Mouse (Mus musculus): Measurements from ENCODE around the gene Bcap31. TPM values are rescaled to one million over a fixed set of nuclear protein-coding genes. Genes with fewer than 3 reads are reported as not detected.

Gene Bcap31
- polyA plus RNA-seq, 1 experiment from 2014 or later, result 282 TPM

DNA sequence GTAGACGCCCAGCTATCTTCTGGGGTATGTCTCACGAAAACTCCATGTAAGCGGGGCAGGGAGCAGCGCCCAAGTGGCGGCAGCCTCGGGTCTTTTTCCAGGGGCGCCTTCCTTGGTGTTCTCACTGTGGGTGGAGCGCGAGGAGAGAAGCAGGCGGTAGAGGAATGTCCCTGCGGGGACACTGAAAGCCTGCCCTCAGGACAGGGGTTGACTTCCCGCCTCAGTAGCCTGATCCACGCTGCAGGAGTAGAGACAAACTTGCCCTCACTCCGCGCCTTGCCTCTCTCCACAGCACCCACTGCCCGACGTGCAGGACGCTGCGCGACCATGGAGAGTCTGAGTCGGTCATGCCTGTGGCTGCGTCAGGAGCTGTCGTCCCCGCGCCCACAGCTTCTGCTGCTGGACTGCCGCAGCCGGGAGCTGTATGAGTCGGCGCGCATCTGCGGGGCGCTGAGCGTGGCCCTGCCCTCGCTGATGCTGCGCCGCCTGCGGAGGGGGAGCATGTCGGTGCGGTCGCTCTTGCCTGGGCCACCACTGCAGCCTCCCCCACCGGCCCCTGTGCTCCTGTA is 76.0 kb downstream of the Bcap31 start:
- Histone ChIP-seq H3K4me2 (replicated peaks; ENCODE audit: low read depth, low read length) (peak overlapping the region; percentile 67), H3K27ac (ENCODE audit: low read length) (no peak overlapping the region), H3K9me3 (ENCODE audit: low read length) (no peaks in the 10 kb centered on the region), H3K4me1 (ENCODE audit: insufficient read depth, low read length) (no peaks in the 10 kb centered on the region), H3K36me3 (ENCODE audit: insufficient read depth, low read length) (no peaks in the 10 kb centered on the region), H3K4me3 (ENCODE audit: low read length) (peak overlapping the region; percentile 50), H3K27me3 (ENCODE audit: insufficient read depth, low read length) (peaks cover 33% of the 10 kb centered on the region), H3K9ac (replicated peaks; ENCODE audit: low read length) (peak overlapping the region; percentile 53)
- ATAC-seq (ENCODE audit: low FRiP score, low TSS enrichment), result no peak; the same call in 1 of the 2 replicates
- 19% methylated on average over 41 of the region's 41 CpGs for WGBS

DNA sequence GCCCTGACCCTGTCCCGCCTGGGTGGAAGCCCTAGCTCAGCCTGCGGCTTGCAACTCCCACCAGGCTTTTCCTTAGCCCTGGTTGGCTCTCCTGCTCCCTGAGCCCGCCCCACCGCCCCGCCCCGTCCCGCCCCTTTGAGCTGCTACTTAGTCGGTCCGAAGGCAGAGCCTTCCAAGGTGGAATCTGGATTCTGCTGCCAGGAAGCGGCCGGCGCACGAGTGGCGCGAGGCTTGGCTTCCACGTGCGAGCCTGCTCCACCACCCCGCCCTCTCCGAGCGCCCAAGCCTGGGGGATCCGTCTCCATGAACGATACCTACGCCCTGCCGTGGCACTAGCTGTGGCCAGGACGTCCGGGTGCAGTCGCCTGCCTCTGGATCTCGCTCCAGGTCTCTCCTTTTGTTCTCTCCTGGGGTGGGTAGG is 76.7 kb downstream of the Bcap31 start, which contains the start of gene Dusp9:
Dusp9 (plus strand) TSS at position 165 of the 421 bp plus-strand sequence.
- H3K4me2 ChIP-seq (replicated peaks; ENCODE audit: low read depth, low read length), result peak within 1 kb of the TSS; percentile 67
- peak within 1 kb of the TSS; percentile 50 for H3K4me3 ChIP-seq (ENCODE audit: low read length)
- H3K27me3 ChIP-seq (ENCODE audit: insufficient read depth, low read length), result peaks cover 35% of the 10 kb centered on the region
- WGBS, result 27% methylated on average over 28 of the region's 28 CpGs
- peak within 1 kb of the TSS; percentile 53 for H3K9ac ChIP-seq (replicated peaks; ENCODE audit: low read length)
- no peak within 1 kb of the TSS for H3K27ac ChIP-seq (ENCODE audit: low read length)
- H3K4me1 ChIP-seq (ENCODE audit: insufficient read depth, low read length), result no peaks in the 10 kb centered on the region
- no peaks in the 10 kb centered on the region for H3K36me3 ChIP-seq (ENCODE audit: insufficient read depth, low read length)
- H3K9me3 ChIP-seq (ENCODE audit: low read length), result no peaks in the 10 kb centered on the region
- ATAC-seq (ENCODE audit: low FRiP score, low TSS enrichment), result peak; percentile 86

DNA sequence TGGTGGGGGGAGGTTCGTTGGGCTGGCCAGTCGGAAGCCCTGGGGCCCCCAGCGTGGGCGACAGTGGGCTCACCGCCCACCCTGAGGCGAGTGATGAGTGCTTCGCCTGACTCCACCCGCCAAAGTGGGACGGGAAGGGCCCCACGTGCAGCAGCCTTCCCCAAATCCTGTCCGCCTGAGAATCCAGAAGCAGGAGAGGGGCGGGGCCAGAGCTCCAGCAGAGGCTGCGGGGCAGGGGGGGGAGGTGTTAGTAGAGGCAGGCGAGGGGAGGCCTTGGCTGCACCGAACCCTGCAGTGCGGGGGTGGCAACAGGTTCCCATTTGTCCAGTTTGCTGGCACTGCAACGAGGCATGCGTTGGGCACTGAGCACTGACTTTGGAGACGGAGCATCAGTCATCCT is 78.6 kb downstream of the Bcap31 start:
- peak overlapping the region; percentile 63 for H3K4me2 ChIP-seq (replicated peaks; ENCODE audit: low read depth, low read length)
- WGBS, result 22% methylated on average over 17 of the region's 19 CpGs
- no peaks in the 10 kb centered on the region for H3K4me1 ChIP-seq (ENCODE audit: insufficient read depth, low read length)
- ATAC-seq (ENCODE audit: low FRiP score, low TSS enrichment), result peak; percentile 8; the same call in 1 of the 2 replicates
- H3K9ac ChIP-seq (replicated peaks; ENCODE audit: low read length), result peak overlapping the region; percentile 46; the same call in 1 of the 2 replicates
- H3K4me3 ChIP-seq (ENCODE audit: low read length), result peak overlapping the region; percentile 40
- no peak overlapping the region for H3K27ac ChIP-seq (ENCODE audit: low read length)
- H3K36me3 ChIP-seq (ENCODE audit: insufficient read depth, low read length), result no peaks in the 10 kb centered on the region
- peaks cover 35% of the 10 kb centered on the region for H3K27me3 ChIP-seq (ENCODE audit: insufficient read depth, low read length)
- no peaks in the 10 kb centered on the region for H3K9me3 ChIP-seq (ENCODE audit: low read length)

Other genes starting within 250 kb of the Bcap31 start
- gene Bgn, start 232.6 kb downstream of the Bcap31 start, polyA plus RNA-seq (2015; fragmentation: Nextera tagmentation; extraction: Ambion mirVana), result 98.7 and 109 TPM in 2 replicates
- gene Atp2b3, start 213.1 kb downstream of the Bcap31 start, polyA plus RNA-seq (2015; fragmentation: Nextera tagmentation; extraction: Ambion mirVana), result 0.19 TPM in 2 replicates
- gene Dusp9, start 76.8 kb downstream of the Bcap31 start, polyA plus RNA-seq (2015; fragmentation: Nextera tagmentation; extraction: Ambion mirVana), result 28.9 and 30.5 TPM in 2 replicates
- gene Pnck, start 56.1 kb downstream of the Bcap31 start, polyA plus RNA-seq (2015; fragmentation: Nextera tagmentation; extraction: Ambion mirVana), result 15.8 and 20.6 TPM in 2 replicates
- gene Slc6a8, start 43.0 kb downstream of the Bcap31 start, polyA plus RNA-seq (2015; fragmentation: Nextera tagmentation; extraction: Ambion mirVana), result 7.0 and 8.7 TPM in 2 replicates
- gene Abcd1, start 422 bp upstream of the Bcap31 start, polyA plus RNA-seq (2015; fragmentation: Nextera tagmentation; extraction: Ambion mirVana), result 16.2 and 17.4 TPM in 2 replicates
- 0.30 and 0.32 TPM in 2 replicates for gene Plxnb3, start 40.9 kb upstream of the Bcap31 start, polyA plus RNA-seq (2015; fragmentation: Nextera tagmentation; extraction: Ambion mirVana)
- 4.7 and 4.8 TPM in 2 replicates for gene Srpk3, start 58.2 kb upstream of the Bcap31 start, polyA plus RNA-seq (2015; fragmentation: Nextera tagmentation; extraction: Ambion mirVana)
- gene Idh3g, start 70.7 kb upstream of the Bcap31 start, polyA plus RNA-seq (2015; fragmentation: Nextera tagmentation; extraction: Ambion mirVana), result 270 and 296 TPM in 2 replicates
- 182 and 199 TPM in 2 replicates for gene Ssr4, start 70.9 kb upstream of the Bcap31 start, polyA plus RNA-seq (2015; fragmentation: Nextera tagmentation; extraction: Ambion mirVana)
- 0.59 and 0.84 TPM in 2 replicates for gene Pdzd4, start 108.8 kb upstream of the Bcap31 start, polyA plus RNA-seq (2015; fragmentation: Nextera tagmentation; extraction: Ambion mirVana)
- 7.1 and 7.7 TPM in 2 replicates for gene Avpr2, start 175.9 kb upstream of the Bcap31 start, polyA plus RNA-seq (2015; fragmentation: Nextera tagmentation; extraction: Ambion mirVana)
- 7.9 and 10.3 TPM in 2 replicates for gene L1cam, start 179.9 kb upstream of the Bcap31 start, polyA plus RNA-seq (2015; fragmentation: Nextera tagmentation; extraction: Ambion mirVana)
- 4.3 and 4.8 TPM in 2 replicates for gene Arhgap4, start 205.7 kb upstream of the Bcap31 start, polyA plus RNA-seq (2015; fragmentation: Nextera tagmentation; extraction: Ambion mirVana)
- gene Naa10, start 205.8 kb upstream of the Bcap31 start, polyA plus RNA-seq (2015; fragmentation: Nextera tagmentation; extraction: Ambion mirVana), result 147 and 159 TPM in 2 replicates
- gene Renbp, start 214.7 kb upstream of the Bcap31 start, polyA plus RNA-seq (2015; fragmentation: Nextera tagmentation; extraction: Ambion mirVana), result 65.1 and 66.2 TPM in 2 replicates